Mouse (Mus musculus) midbrain, embryonic 14.5 days (tissue): ENCODE measurements around the gene Rps6kb2. TPM values are rescaled to one million over a fixed set of nuclear protein-coding genes. Genes with fewer than 3 reads are reported as not detected.
A peak's percentile ranks its signal among the peaks of the same experiment; 100 is the strongest.

ENCODE experiments used
- ATAC-seq: fragments of 200-750 bp; cut with Nextera tagmentation; 2 replicates; pipeline ENCODE4 v1.8.0; 2017; ENCODE audit warnings: moderate number of reproducible peaks, moderate library complexity; ENCODE audit not compliant: low FRiP score, low TSS enrichment
- DNase-seq: peaks from one replicate; pipeline ENCODE4 v3.0.0-alpha.2; 2015
- H3K27ac ChIP-seq: fragments of 300-500 bp; sonication (generic); replicated peaks from 2 replicates; pipeline ENCODE4 v1.5.1; 2014; ENCODE audit warnings: mild to moderate bottlenecking, low read depth, low read length, moderate library complexity
- H3K27me3 ChIP-seq: fragments of 300-500 bp; sonication (generic); 2 replicates; pipeline ENCODE4 v1.6.1; 2014; ENCODE audit warnings: low read length, control low read depth, mixed read lengths; ENCODE audit not compliant: control insufficient read depth, insufficient read depth
- H3K36me3 ChIP-seq: fragments of 300-500 bp; sonication (generic); 2 replicates; pipeline ENCODE4 v1.6.1; 2014; ENCODE audit warnings: low read length, control low read depth; ENCODE audit not compliant: control insufficient read depth, insufficient read depth
- H3K4me1 ChIP-seq: fragments of 300-500 bp; sonication (generic); 2 replicates; pipeline ENCODE4 v1.6.1; 2014; ENCODE audit warnings: mild to moderate bottlenecking, antibody characterized with exemption, low read length, control low read depth; ENCODE audit not compliant: control insufficient read depth, insufficient read depth
- H3K4me2 ChIP-seq: fragments of 300-500 bp; sonication (generic); 2 replicates; pipeline ENCODE4 v1.6.1; 2014; ENCODE audit warnings: mild to moderate bottlenecking, low read length, moderate library complexity
- H3K4me3 ChIP-seq: fragments of 300-500 bp; sonication (generic); replicated peaks from 2 replicates; pipeline ENCODE4 v1.5.1; 2014; ENCODE audit warnings: low read depth, low read length
- H3K9ac ChIP-seq: fragments of 300-500 bp; sonication (generic); replicated peaks from 2 replicates; pipeline ENCODE4 v1.6.1; 2014; ENCODE audit warnings: mild to moderate bottlenecking, low read length, moderate library complexity
- H3K9me3 ChIP-seq: fragments of 300-500 bp; sonication (generic); 2 replicates; pipeline ENCODE4 v1.6.1; 2016; ENCODE audit warnings: low read length, control low read depth, mixed read lengths; ENCODE audit not compliant: control insufficient read depth
- WGBS: fragments of 180-500 bp; shearing (Covaris S2); extraction: QIAGEN DNeasy Blood & Tissue Kit; methylation state at CpG from one replicate; pipeline ENCODE4 v1.1.7; 2014; 5-methylcytosine and 5-hydroxymethylcytosine counted together
- polyA plus RNA-seq: library from polyadenylated mRNA; unstranded; fragments of >200 nt; fragmentation: Nextera tagmentation; extraction: Ambion mirVana; gene quantifications from 2 replicates; pipeline ENCODE4 v1.2.1, GENCODE M21; 2014

Rps6kb2 gene
- polyA plus RNA-seq, 1 experiment from 2014 or later: 42.2 TPM

GRCm38 (mm10) chr19:4152445-4153231 is 10.5 kb downstream of the Rps6kb2 start:
- Histone ChIP-seq H3K27ac (no peak overlapping the region), H3K36me3 (peaks cover 57% of the 10 kb centered on the region)
- ATAC-seq: no peak

GRCm38 (mm10) chr19:4151898-4152297 is 11.3 kb downstream of the Rps6kb2 start:
- ATAC-seq: no peak

More at GRCm38 (mm10) chr19:4152445-4153231, 10.5 kb downstream of the Rps6kb2 start:
- no peaks in the 10 kb centered on the region for H3K9me3 ChIP-seq
- H3K4me3 ChIP-seq: no peak overlapping the region
- WGBS: 90% methylated on average over 8 of the region's 8 CpGs
- no peaks in the 10 kb centered on the region for H3K27me3 ChIP-seq
- no peak overlapping the region for H3K4me2 ChIP-seq
- DNase-seq: no peak
- H3K9ac ChIP-seq: no peak overlapping the region
- peaks cover 13% of the 10 kb centered on the region; the same call in 1 of the 2 replicates for H3K4me1 ChIP-seq

GRCm38 (mm10) chr19:4151488-4151860 is 11.7 kb downstream of the Rps6kb2 start:
- ATAC-seq: no peak

More at GRCm38 (mm10) chr19:4151898-4152297, 11.3 kb downstream of the Rps6kb2 start:
- DNase-seq: no peak
- H3K9ac ChIP-seq: no peak overlapping the region
- no peaks in the 10 kb centered on the region for H3K9me3 ChIP-seq
- peaks cover 49% of the 10 kb centered on the region for H3K36me3 ChIP-seq
- H3K27ac ChIP-seq: no peak overlapping the region
- 93% methylated on average over 5 of the region's 5 CpGs for WGBS
- H3K4me2 ChIP-seq: no peak overlapping the region
- peaks cover 15% of the 10 kb centered on the region; the same call in 1 of the 2 replicates for H3K4me1 ChIP-seq
- H3K4me3 ChIP-seq: no peak overlapping the region
- H3K27me3 ChIP-seq: no peaks in the 10 kb centered on the region

GRCm38 (mm10) chr19:4150567-4151487 is 12.3 kb downstream of the Rps6kb2 start:
- Histone ChIP-seq H3K4me3 (no peak overlapping the region), H3K27me3 (no peaks in the 10 kb centered on the region), H3K27ac (no peak overlapping the region), H3K4me1 (peaks cover 15% of the 10 kb centered on the region; the same call in 1 of the 2 replicates), H3K36me3 (peaks cover 39% of the 10 kb centered on the region), H3K4me2 (no peak overlapping the region), H3K9ac (no peak overlapping the region), H3K9me3 (0 out of 2 replicates have a peak, but pooled peaks cover 2% of the 10 kb centered on the region)
- 91% methylated on average over 22 of the region's 22 CpGs for WGBS
- ATAC-seq (no peak), DNase-seq (no peak)

More at GRCm38 (mm10) chr19:4151488-4151860, 11.7 kb downstream of the Rps6kb2 start:
- 75% methylated on average over 5 of the region's 5 CpGs for WGBS
- H3K27ac ChIP-seq: no peak overlapping the region
- no peaks in the 10 kb centered on the region for H3K9me3 ChIP-seq
- no peak overlapping the region for H3K4me3 ChIP-seq
- no peaks in the 10 kb centered on the region for H3K27me3 ChIP-seq
- peaks cover 45% of the 10 kb centered on the region for H3K36me3 ChIP-seq
- H3K9ac ChIP-seq: no peak overlapping the region
- DNase-seq: no peak
- H3K4me2 ChIP-seq: no peak overlapping the region
- peaks cover 15% of the 10 kb centered on the region; the same call in 1 of the 2 replicates for H3K4me1 ChIP-seq

- peaks cover 15% of the 10 kb centered on the region; the same call in 1 of the 2 replicates for H3K4me1 ChIP-seq
- H3K27ac ChIP-seq: no peak overlapping the region
- H3K4me2 ChIP-seq: peak overlapping the region; percentile 86; the same call in 1 of the 2 replicates
- H3K4me3 ChIP-seq: 0 out of 2 replicates have a peak overlapping the region, but pooled peaks have one; percentile 2
- no peak for DNase-seq
- H3K9me3 ChIP-seq: 0 out of 2 replicates have a peak, but pooled peaks cover 4% of the 10 kb centered on the region
- no peak overlapping the region for H3K9ac ChIP-seq
- no peaks in the 10 kb centered on the region for H3K27me3 ChIP-seq
- H3K36me3 ChIP-seq: peaks cover 32% of the 10 kb centered on the region
- 95% methylated on average over 17 of the region's 17 CpGs for WGBS
- ATAC-seq: no peak
Measured at GRCm38 (mm10) chr19:4149764-4150461, 13.2 kb downstream of the Rps6kb2 start.

- H3K4me3 ChIP-seq: peak overlapping the region; percentile 80
- H3K9me3 ChIP-seq: 0 out of 2 replicates have a peak, but pooled peaks cover 4% of the 10 kb centered on the region
- no peak overlapping the region for H3K27ac ChIP-seq
- 90% methylated on average over 11 of the region's 11 CpGs for WGBS
- H3K4me1 ChIP-seq: peaks cover 15% of the 10 kb centered on the region; the same call in 1 of the 2 replicates
- H3K9ac ChIP-seq: peak overlapping the region; percentile 81
- no peaks in the 10 kb centered on the region for H3K27me3 ChIP-seq
- H3K4me2 ChIP-seq: peak overlapping the region; percentile 86
- no peak for ATAC-seq
- no peak for DNase-seq
- H3K36me3 ChIP-seq: peaks cover 32% of the 10 kb centered on the region
Measured at GRCm38 (mm10) chr19:4149283-4149682, 13.9 kb downstream of the Rps6kb2 start.

- WGBS: 3% methylated on average over 8 of the region's 8 CpGs
- peak overlapping the region; percentile 81 for H3K9ac ChIP-seq
- DNase-seq: no peak
- peak overlapping the region; percentile 86 for H3K4me2 ChIP-seq
- H3K4me1 ChIP-seq: peaks cover 15% of the 10 kb centered on the region; the same call in 1 of the 2 replicates
- H3K27ac ChIP-seq: peak overlapping the region; percentile 64
- H3K4me3 ChIP-seq: peak overlapping the region; percentile 80
- peaks cover 30% of the 10 kb centered on the region for H3K36me3 ChIP-seq
- 0 out of 2 replicates have a peak, but pooled peaks cover 4% of the 10 kb centered on the region for H3K9me3 ChIP-seq
- no peaks in the 10 kb centered on the region for H3K27me3 ChIP-seq
- ATAC-seq: no peak
Measured at GRCm38 (mm10) chr19:4148819-4149218, 14.3 kb downstream of the Rps6kb2 start.

GRCm38 (mm10) chr19:4148491-4148806 is 14.7 kb downstream of the Rps6kb2 start, which contains the start of gene Coro1b:
Gene Coro1b (plus strand): TSS chr19:4148619.
- H3K27me3 ChIP-seq: no peaks in the 10 kb centered on the region
- ATAC-seq (peak; percentile 92), DNase-seq (peak; percentile 95)

More at GRCm38 (mm10) chr19:4148491-4148806, 14.7 kb downstream of the Rps6kb2 start, which contains the start of gene Coro1b:
- H3K36me3 ChIP-seq: peaks cover 26% of the 10 kb centered on the region
- H3K9me3 ChIP-seq: 0 out of 2 replicates have a peak, but pooled peaks cover 4% of the 10 kb centered on the region
- peak within 1 kb of the TSS; percentile 81 for H3K9ac ChIP-seq
- peaks cover 15% of the 10 kb centered on the region; the same call in 1 of the 2 replicates for H3K4me1 ChIP-seq
- peak within 1 kb of the TSS; percentile 64 for H3K27ac ChIP-seq
- WGBS: under 1% methylated on average over 30 of the region's 33 CpGs
- H3K4me2 ChIP-seq: peak within 1 kb of the TSS; percentile 86
- H3K4me3 ChIP-seq: peak within 1 kb of the TSS; percentile 80
